Mouse (Mus musculus): Measurements from ENCODE around the gene 4930452B06Rik. TPM values are rescaled to one million over a fixed set of nuclear protein-coding genes. Genes with fewer than 3 reads are reported as not detected.

Gene 4930452B06Rik
- polyA plus RNA-seq, 1 experiment from 2014 or later, result 10.2 TPM

DNA sequence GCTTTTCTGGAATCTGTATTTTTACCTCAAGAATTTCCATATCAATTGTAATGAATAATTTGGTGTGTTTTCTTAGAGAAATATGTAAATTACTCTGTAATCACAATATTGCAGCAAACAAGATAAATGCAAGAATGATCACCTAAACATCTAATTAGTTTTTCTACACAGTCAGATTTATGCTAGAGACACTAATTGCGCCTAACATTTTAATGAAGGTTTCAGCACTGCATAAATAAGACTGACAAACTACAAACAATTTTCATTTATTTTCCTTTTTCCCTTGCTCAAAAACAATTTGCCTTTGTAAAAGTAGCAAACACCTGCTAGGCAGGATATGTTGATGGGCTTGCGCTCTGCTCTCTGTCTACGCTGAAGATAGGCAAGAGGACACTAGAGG is 152.0 kb downstream of the 4930452B06Rik start:
- WGBS, result 92% methylated on average over 3 of the region's 3 CpGs
- Histone ChIP-seq H3K4me3 (replicated peaks) (no peak overlapping the region), H3K4me2 (no peak overlapping the region), H3K4me1 (no peaks in the 10 kb centered on the region), H3K27me3 (no peaks in the 10 kb centered on the region), H3K9ac (no peak overlapping the region), H3K27ac (no peak overlapping the region), H3K9me3 (replicated peaks) (no peaks in the 10 kb centered on the region), H3K36me3 (no peaks in the 10 kb centered on the region)
- ATAC-seq (replicated peaks; ENCODE audit: low FRiP score), result no peak

DNA sequence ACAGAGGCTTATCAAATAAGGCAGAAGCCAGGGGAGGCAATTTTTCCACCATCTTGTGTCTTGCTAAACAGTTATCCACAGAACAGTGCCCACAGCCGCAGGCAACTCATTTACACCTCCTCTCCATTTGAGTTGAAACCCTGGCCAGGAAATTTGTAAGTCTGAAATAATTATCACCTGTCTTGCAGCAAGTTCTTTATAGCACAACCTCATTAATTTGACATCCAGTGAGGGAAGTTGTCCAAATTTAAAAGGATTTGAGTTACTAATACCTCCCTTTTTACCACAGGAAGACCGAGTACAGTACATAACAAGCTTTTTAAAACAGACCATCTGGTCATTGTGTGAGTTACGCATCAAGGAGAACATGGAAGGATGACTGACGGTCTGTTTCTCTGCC is 154.8 kb downstream of the 4930452B06Rik start:
- Histone ChIP-seq H3K4me1 (no peaks in the 10 kb centered on the region), H3K9me3 (replicated peaks) (no peaks in the 10 kb centered on the region), H3K4me2 (no peak overlapping the region), H3K9ac (no peak overlapping the region), H3K27me3 (no peaks in the 10 kb centered on the region), H3K4me3 (replicated peaks) (no peak overlapping the region), H3K36me3 (no peaks in the 10 kb centered on the region), H3K27ac (no peak overlapping the region)
- 70% methylated on average over 4 of the region's 4 CpGs for WGBS
- ATAC-seq (replicated peaks; ENCODE audit: low FRiP score), result no peak

GRCm38 (mm10) chr14:8510288-8510959 is 155.6 kb downstream of the 4930452B06Rik start:
- Histone ChIP-seq H3K9ac (no peak overlapping the region), H3K27ac (no peak overlapping the region), H3K9me3 (replicated peaks) (no peaks in the 10 kb centered on the region), H3K4me3 (replicated peaks) (no peak overlapping the region), H3K4me2 (no peak overlapping the region), H3K4me1 (no peaks in the 10 kb centered on the region), H3K36me3 (no peaks in the 10 kb centered on the region), H3K27me3 (no peaks in the 10 kb centered on the region)
- ATAC-seq (replicated peaks; ENCODE audit: low FRiP score), result no peak
- 90% methylated on average over 10 of the region's 10 CpGs for WGBS

DNA sequence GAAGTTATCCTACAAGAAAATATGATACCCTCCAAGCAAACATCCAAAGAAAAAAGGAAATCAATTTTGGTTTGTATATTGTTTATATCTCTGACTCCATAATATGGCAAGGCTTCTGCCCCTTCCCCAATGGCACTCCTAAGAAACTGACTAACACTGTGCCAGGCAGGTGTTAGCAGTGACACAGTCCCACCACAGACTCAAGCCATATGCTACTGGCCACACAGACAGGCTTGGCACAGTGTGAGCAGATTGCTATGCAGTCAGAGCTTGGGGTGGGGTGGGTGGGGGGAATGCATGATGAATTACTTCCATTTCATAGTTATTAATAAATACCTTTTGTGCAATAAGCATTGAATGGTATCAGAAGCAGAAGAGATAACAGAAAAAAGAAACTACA is 157.4 kb downstream of the 4930452B06Rik start:
- Histone ChIP-seq H3K9ac (no peak overlapping the region), H3K27me3 (no peaks in the 10 kb centered on the region), H3K36me3 (no peaks in the 10 kb centered on the region), H3K4me3 (replicated peaks) (no peak overlapping the region), H3K27ac (no peak overlapping the region), H3K9me3 (replicated peaks) (no peaks in the 10 kb centered on the region), H3K4me1 (no peaks in the 10 kb centered on the region), H3K4me2 (no peak overlapping the region)
- ATAC-seq (replicated peaks; ENCODE audit: low FRiP score), result no peak

DNA sequence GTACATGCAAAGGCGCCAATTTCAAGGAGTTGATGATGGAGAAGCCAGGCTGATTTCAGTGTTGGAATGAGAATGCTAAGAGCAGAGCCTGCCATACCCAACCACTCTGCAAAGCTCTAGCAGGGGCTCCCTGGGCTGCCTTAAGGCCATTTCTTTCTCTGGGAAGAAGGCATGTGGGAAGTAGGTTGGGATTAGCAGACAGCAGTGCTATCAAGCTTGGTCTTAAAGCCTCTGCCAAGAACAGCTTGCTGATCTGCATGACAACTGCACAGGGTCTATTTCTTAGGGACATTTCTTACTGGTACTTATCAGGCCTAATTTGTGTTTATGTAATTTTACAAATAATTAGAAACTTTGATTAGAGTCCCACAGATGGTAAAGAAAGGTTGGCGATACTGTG is 161.8 kb downstream of the 4930452B06Rik start:
- no peaks in the 10 kb centered on the region for H3K36me3 ChIP-seq
- no peaks in the 10 kb centered on the region for H3K9me3 ChIP-seq (replicated peaks)
- H3K4me2 ChIP-seq, result no peak overlapping the region
- H3K9ac ChIP-seq, result no peak overlapping the region
- H3K27me3 ChIP-seq, result no peaks in the 10 kb centered on the region
- H3K4me1 ChIP-seq, result no peaks in the 10 kb centered on the region
- 88% methylated on average over 2 of the region's 2 CpGs for WGBS
- H3K4me3 ChIP-seq (replicated peaks), result no peak overlapping the region
- H3K27ac ChIP-seq, result no peak overlapping the region
- no peak for ATAC-seq (replicated peaks; ENCODE audit: low FRiP score)

GRCm38 (mm10) chr14:8503345-8503744 is 162.7 kb downstream of the 4930452B06Rik start:
- no peak overlapping the region for H3K4me3 ChIP-seq (replicated peaks)
- H3K27ac ChIP-seq, result no peak overlapping the region
- WGBS, result 97% methylated on average over 3 of the region's 3 CpGs
- no peaks in the 10 kb centered on the region for H3K9me3 ChIP-seq (replicated peaks)
- no peaks in the 10 kb centered on the region for H3K27me3 ChIP-seq
- no peak overlapping the region for H3K4me2 ChIP-seq
- no peaks in the 10 kb centered on the region for H3K36me3 ChIP-seq
- no peaks in the 10 kb centered on the region for H3K4me1 ChIP-seq
- H3K9ac ChIP-seq, result no peak overlapping the region
- ATAC-seq (replicated peaks; ENCODE audit: low FRiP score), result no peak

- H3K4me1 ChIP-seq, result no peaks in the 10 kb centered on the region
- 89% methylated on average over 5 of the region's 5 CpGs for WGBS
- no peak overlapping the region for H3K4me3 ChIP-seq (replicated peaks)
- no peak overlapping the region for H3K4me2 ChIP-seq
- H3K27me3 ChIP-seq, result no peaks in the 10 kb centered on the region
- H3K9me3 ChIP-seq (replicated peaks), result no peaks in the 10 kb centered on the region
- no peak overlapping the region for H3K9ac ChIP-seq
- H3K27ac ChIP-seq, result no peak overlapping the region
- ATAC-seq (replicated peaks; ENCODE audit: low FRiP score), result no peak
- H3K36me3 ChIP-seq, result no peaks in the 10 kb centered on the region
Measured at GRCm38 (mm10) chr14:8502496-8502895, 163.5 kb downstream of the 4930452B06Rik start.

DNA sequence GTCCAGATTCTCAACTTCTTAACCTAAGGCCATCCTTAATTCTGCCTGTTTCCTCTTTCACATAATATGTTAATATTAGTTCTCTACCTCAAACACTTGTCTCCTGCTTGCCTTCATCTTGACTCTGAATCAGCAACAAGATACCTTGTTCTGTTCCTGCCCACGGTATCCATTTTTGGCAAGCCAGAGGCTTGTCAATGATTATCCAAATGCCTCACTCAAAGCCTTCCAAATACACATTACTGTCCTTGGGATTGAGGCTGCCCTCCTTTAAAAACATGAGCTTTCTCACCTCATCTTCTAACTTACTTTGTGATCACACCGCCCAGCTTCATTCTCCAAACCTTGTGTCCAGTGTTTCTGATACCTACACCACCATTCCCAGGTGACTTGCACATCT is 170.3 kb downstream of the 4930452B06Rik start:
- H3K4me1 ChIP-seq, result no peaks in the 10 kb centered on the region
- H3K4me3 ChIP-seq (replicated peaks), result no peak overlapping the region
- H3K27me3 ChIP-seq, result no peaks in the 10 kb centered on the region
- H3K4me2 ChIP-seq, result no peak overlapping the region
- H3K36me3 ChIP-seq, result no peaks in the 10 kb centered on the region
- no peaks in the 10 kb centered on the region for H3K9me3 ChIP-seq (replicated peaks)
- ATAC-seq (replicated peaks; ENCODE audit: low FRiP score), result no peak
- WGBS, result 77% methylated on average over 2 of the region's 2 CpGs
- no peak overlapping the region for H3K27ac ChIP-seq
- H3K9ac ChIP-seq, result no peak overlapping the region

GRCm38 (mm10) chr14:8494952-8495351 is 171.1 kb downstream of the 4930452B06Rik start:
- H3K27ac ChIP-seq, result no peak overlapping the region
- no peaks in the 10 kb centered on the region for H3K4me1 ChIP-seq
- H3K4me3 ChIP-seq (replicated peaks), result no peak overlapping the region
- 74% methylated on average over 4 of the region's 4 CpGs for WGBS
- no peaks in the 10 kb centered on the region for H3K9me3 ChIP-seq (replicated peaks)
- no peaks in the 10 kb centered on the region for H3K27me3 ChIP-seq
- H3K9ac ChIP-seq, result no peak overlapping the region
- no peak for ATAC-seq (replicated peaks; ENCODE audit: low FRiP score)
- no peaks in the 10 kb centered on the region for H3K36me3 ChIP-seq
- H3K4me2 ChIP-seq, result no peak overlapping the region

- H3K4me3 ChIP-seq (replicated peaks), result no peak overlapping the region
- no peaks in the 10 kb centered on the region for H3K4me1 ChIP-seq
Measured at GRCm38 (mm10) chr14:8494260-8494659, 171.8 kb downstream of the 4930452B06Rik start.

DNA sequence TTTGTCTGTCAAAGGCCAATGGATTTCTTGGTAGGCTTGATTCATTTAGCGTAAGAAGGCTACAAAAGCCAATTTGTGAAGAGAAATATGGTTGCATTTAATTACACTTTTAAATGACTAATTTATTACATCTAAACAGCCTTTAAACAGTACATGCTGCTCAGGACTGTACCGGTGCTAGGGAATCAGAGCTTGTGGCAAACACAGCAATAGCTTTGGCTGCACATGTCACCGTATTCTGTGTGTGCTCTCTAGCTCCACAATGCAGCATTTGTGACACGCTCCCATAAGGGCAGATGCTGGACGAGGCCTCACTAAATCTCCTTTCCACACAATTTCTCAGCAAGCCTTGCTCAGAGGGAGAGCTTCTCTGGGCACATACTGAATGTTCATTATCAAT is 187.9 kb downstream of the 4930452B06Rik start:
- ATAC-seq (replicated peaks; ENCODE audit: low FRiP score), result no peak
- H3K4me3 ChIP-seq (replicated peaks), result no peak overlapping the region

More at GRCm38 (mm10) chr14:8494260-8494659, 171.8 kb downstream of the 4930452B06Rik start:
- no peaks in the 10 kb centered on the region for H3K36me3 ChIP-seq
- 71% methylated on average over 1 of the region's 1 CpGs for WGBS
- no peaks in the 10 kb centered on the region for H3K9me3 ChIP-seq (replicated peaks)
- no peak overlapping the region for H3K4me2 ChIP-seq
- no peak overlapping the region for H3K27ac ChIP-seq
- H3K9ac ChIP-seq, result no peak overlapping the region
- no peaks in the 10 kb centered on the region for H3K27me3 ChIP-seq
- ATAC-seq (replicated peaks; ENCODE audit: low FRiP score), result no peak

DNA sequence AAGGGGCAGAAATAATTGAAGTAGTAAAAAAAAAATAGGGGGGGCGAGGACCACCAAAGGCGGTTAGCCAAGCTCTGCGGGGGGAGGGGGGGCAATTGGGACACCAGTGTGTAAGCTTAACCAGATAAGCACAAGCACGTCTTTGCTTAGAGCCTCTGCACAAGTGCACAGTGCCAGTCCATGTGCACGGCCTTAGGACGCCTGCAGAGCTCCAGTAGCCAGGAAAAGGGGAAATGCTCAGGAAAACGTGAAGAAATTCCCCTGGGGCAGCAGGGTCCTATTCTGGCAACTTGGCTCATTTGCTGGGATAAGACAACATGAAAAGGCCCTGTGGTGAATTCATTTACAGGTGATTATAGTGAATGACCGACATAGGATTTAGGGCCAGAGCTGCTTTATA is 188.7 kb downstream of the 4930452B06Rik start:
- Histone ChIP-seq H3K9me3 (replicated peaks) (no peaks in the 10 kb centered on the region), H3K27ac (no peak overlapping the region), H3K4me2 (no peak overlapping the region), H3K9ac (no peak overlapping the region), H3K27me3 (no peaks in the 10 kb centered on the region), H3K4me3 (replicated peaks) (no peak overlapping the region), H3K4me1 (no peaks in the 10 kb centered on the region), H3K36me3 (peaks cover 5% of the 10 kb centered on the region; the same call in 1 of the 2 replicates)
- ATAC-seq (replicated peaks; ENCODE audit: low FRiP score), result no peak
- WGBS, result 77% methylated on average over 8 of the region's 8 CpGs

More for the DNA sequence above, 187.9 kb downstream of the 4930452B06Rik start:
- no peaks in the 10 kb centered on the region for H3K9me3 ChIP-seq (replicated peaks)
- no peaks in the 10 kb centered on the region for H3K4me1 ChIP-seq
- no peaks in the 10 kb centered on the region for H3K27me3 ChIP-seq
- H3K9ac ChIP-seq, result no peak overlapping the region
- no peak overlapping the region for H3K4me2 ChIP-seq
- peaks cover 5% of the 10 kb centered on the region; the same call in 1 of the 2 replicates for H3K36me3 ChIP-seq
- WGBS, result 74% methylated on average over 5 of the region's 5 CpGs
- no peak overlapping the region for H3K27ac ChIP-seq

GRCm38 (mm10) chr14:8476606-8477005 is 189.4 kb downstream of the 4930452B06Rik start:
- 62% methylated on average over 3 of the region's 3 CpGs for WGBS

More at GRCm38 (mm10) chr14:8476606-8477005, 189.4 kb downstream of the 4930452B06Rik start:
- Histone ChIP-seq H3K27ac (no peak overlapping the region), H3K36me3 (peaks cover 5% of the 10 kb centered on the region; the same call in 1 of the 2 replicates), H3K4me1 (no peaks in the 10 kb centered on the region), H3K27me3 (no peaks in the 10 kb centered on the region), H3K4me3 (replicated peaks) (no peak overlapping the region), H3K4me2 (no peak overlapping the region), H3K9ac (no peak overlapping the region), H3K9me3 (replicated peaks) (no peaks in the 10 kb centered on the region)
- no peak for ATAC-seq (replicated peaks; ENCODE audit: low FRiP score)

All from kidney, embryonic 15.5 days (tissue).